Mouse (Mus musculus) midbrain, embryonic 14.5 days (tissue): Measurements from ENCODE around the gene Tmem258. TPM values are rescaled to one million over a fixed set of nuclear protein-coding genes. Genes with fewer than 3 reads are reported as not detected.

Source experiments
- ATAC-seq: fragments of 200-750 bp; cut with Nextera tagmentation; 2 replicates; pipeline ENCODE4 v1.8.0; 2017; ENCODE audit warnings: moderate number of reproducible peaks, moderate library complexity; ENCODE audit not compliant: low FRiP score, low TSS enrichment
- DNase-seq: peaks from one replicate; pipeline ENCODE4 v3.0.0-alpha.2; 2015
- H3K27ac ChIP-seq: fragments of 300-500 bp; sonication (generic); replicated peaks from 2 replicates; pipeline ENCODE4 v1.5.1; 2014; ENCODE audit warnings: mild to moderate bottlenecking, low read depth, low read length, moderate library complexity
- H3K27me3 ChIP-seq: fragments of 300-500 bp; sonication (generic); 2 replicates; pipeline ENCODE4 v1.6.1; 2014; ENCODE audit warnings: low read length, control low read depth, mixed read lengths; ENCODE audit not compliant: control insufficient read depth, insufficient read depth
- H3K36me3 ChIP-seq: fragments of 300-500 bp; sonication (generic); 2 replicates; pipeline ENCODE4 v1.6.1; 2014; ENCODE audit warnings: low read length, control low read depth; ENCODE audit not compliant: control insufficient read depth, insufficient read depth
- H3K4me1 ChIP-seq: fragments of 300-500 bp; sonication (generic); 2 replicates; pipeline ENCODE4 v1.6.1; 2014; ENCODE audit warnings: mild to moderate bottlenecking, antibody characterized with exemption, low read length, control low read depth; ENCODE audit not compliant: control insufficient read depth, insufficient read depth
- H3K4me2 ChIP-seq: fragments of 300-500 bp; sonication (generic); 2 replicates; pipeline ENCODE4 v1.6.1; 2014; ENCODE audit warnings: mild to moderate bottlenecking, low read length, moderate library complexity
- H3K4me3 ChIP-seq: fragments of 300-500 bp; sonication (generic); replicated peaks from 2 replicates; pipeline ENCODE4 v1.5.1; 2014; ENCODE audit warnings: low read depth, low read length
- H3K9ac ChIP-seq: fragments of 300-500 bp; sonication (generic); replicated peaks from 2 replicates; pipeline ENCODE4 v1.6.1; 2014; ENCODE audit warnings: mild to moderate bottlenecking, low read length, moderate library complexity
- H3K9me3 ChIP-seq: fragments of 300-500 bp; sonication (generic); 2 replicates; pipeline ENCODE4 v1.6.1; 2016; ENCODE audit warnings: low read length, control low read depth, mixed read lengths; ENCODE audit not compliant: control insufficient read depth
- WGBS: fragments of 180-500 bp; shearing (Covaris S2); extraction: QIAGEN DNeasy Blood & Tissue Kit; methylation state at CpG from one replicate; pipeline ENCODE4 v1.1.7; 2014; 5-methylcytosine and 5-hydroxymethylcytosine counted together
- polyA plus RNA-seq: library from polyadenylated mRNA; unstranded; fragments of >200 nt; fragmentation: Nextera tagmentation; extraction: Ambion mirVana; gene quantifications from 2 replicates; pipeline ENCODE4 v1.2.1, GENCODE M21; 2014

Gene Tmem258
- polyA plus RNA-seq, 1 experiment from 2014 or later = 363 TPM

DNA sequence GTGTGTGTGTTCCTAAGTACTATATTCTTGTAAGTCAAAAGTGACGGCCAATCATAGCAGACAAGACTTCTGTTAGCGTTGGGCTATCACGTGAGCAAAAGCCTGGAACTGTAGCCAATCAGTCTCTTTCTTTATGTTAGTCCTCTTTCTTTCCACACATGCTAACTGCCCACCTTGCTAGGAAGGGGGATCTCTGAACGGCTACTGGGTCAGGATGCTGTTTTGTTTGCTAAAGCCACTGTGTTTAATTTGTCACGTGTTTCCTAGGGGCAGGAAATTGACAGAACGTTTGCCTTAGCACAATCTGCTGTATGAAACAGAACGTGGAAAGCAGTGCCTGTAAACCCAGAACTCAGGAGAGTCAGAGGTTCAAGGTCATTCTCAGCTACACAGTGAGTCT is 21.7 kb upstream of the Tmem258 start:
- ATAC-seq = no peak

DNA sequence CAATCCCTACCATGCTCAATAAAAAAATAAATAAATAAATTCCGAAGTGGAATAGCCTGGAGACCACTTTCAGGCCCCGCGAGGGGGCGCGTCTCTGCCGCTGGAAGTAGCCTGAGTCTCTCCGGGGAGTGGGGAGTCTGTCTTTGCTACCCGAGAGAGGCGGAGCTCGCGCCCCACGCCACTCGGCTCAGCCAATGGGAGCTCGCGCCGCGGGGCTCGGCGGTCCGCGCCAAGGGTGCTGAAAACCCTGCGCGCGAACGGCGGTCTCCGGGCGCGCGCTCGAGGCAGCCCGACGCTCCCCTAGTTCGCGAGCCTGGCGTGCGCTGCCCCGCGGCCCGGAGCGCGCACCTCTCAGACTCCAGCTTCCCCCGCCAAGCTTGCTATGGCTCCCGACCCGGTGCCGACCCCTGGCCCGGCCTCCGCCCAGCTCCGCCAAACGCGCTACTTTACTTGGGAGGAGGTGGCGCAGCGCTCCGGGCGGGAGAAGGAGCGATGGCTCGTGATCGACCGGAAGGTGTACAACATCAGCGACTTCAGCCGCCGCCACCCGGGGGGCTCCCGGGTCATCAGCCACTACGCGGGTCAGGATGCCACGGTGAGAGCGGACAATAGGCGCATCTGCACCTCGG is 21.0 kb upstream of the Tmem258 start, which contains the start of gene Fads1:
Gene Fads1 (plus strand): TSS at position 219 of the 629 bp plus-strand sequence.
- Histone ChIP-seq H3K9me3 (no peaks in the 10 kb centered on the region), H3K4me2 (peak within 1 kb of the TSS; percentile 65), H3K9ac (peak within 1 kb of the TSS; percentile 92), H3K4me1 (peaks cover 16% of the 10 kb centered on the region), H3K27ac (peak within 1 kb of the TSS; percentile 96), H3K36me3 (peaks cover 28% of the 10 kb centered on the region), H3K4me3 (peak within 1 kb of the TSS; percentile 90), H3K27me3 (no peaks in the 10 kb centered on the region)
- DNase-seq = peak; percentile 99
- under 1% methylated on average over 70 of the region's 70 CpGs for WGBS
- peak; percentile 96 for ATAC-seq

More for the DNA sequence above, 21.7 kb upstream of the Tmem258 start:
- H3K27ac ChIP-seq = peak overlapping the region; percentile 96
- peak overlapping the region; percentile 90 for H3K4me3 ChIP-seq
- WGBS = 28% methylated on average over 7 of the region's 7 CpGs
- H3K4me1 ChIP-seq = peaks cover 16% of the 10 kb centered on the region
- peak; percentile 48 for DNase-seq
- H3K4me2 ChIP-seq = peak overlapping the region; percentile 65
- H3K9me3 ChIP-seq = no peaks in the 10 kb centered on the region
- H3K27me3 ChIP-seq = no peaks in the 10 kb centered on the region
- H3K36me3 ChIP-seq = peaks cover 22% of the 10 kb centered on the region
- H3K9ac ChIP-seq = peak overlapping the region; percentile 92; the same call in 1 of the 2 replicates

DNA sequence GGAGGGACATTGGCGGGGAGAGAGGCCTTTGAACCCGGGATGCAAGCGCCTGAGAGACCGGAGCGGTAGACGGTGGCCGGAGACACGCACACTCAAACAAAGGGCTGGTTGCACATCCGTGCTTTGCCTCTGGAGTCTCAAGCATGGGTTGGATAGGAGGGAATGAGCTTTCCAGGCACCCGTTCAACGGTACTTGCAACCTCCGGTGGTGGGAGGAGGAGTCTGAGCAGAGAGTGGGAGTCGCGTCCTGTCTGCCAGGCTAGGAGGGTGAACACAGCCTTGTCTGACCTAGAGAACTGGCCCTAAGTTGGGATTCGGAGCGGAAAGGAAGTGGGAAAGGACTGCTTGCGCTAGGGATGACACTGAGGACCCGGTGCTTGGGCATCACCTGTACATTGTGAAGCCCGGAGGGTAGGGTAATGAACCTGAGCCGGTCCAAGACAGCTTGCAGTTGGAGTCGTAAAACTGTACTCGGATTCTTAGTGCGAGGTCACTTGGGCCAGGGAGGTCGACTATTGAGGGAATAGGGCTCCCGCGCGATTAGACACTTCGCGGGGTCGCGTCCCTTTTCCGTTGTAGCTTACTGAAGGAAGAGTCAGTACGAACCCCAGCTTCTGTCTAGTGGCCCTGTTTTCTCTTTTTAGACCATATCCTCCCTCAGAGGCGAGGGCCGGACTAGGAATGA is 20.4 kb upstream of the Tmem258 start:
- whole genome bisulfite sequencing = under 1% methylated on average over 35 of the region's 35 CpGs
- peak; percentile 75 for ATAC-seq
- peak; percentile 86 for DNase-seq
- no peaks in the 10 kb centered on the region for H3K27me3 ChIP-seq
- H3K9me3 ChIP-seq = no peaks in the 10 kb centered on the region
- peaks cover 16% of the 10 kb centered on the region for H3K4me1 ChIP-seq
- peak overlapping the region; percentile 96 for H3K27ac ChIP-seq
- peaks cover 34% of the 10 kb centered on the region for H3K36me3 ChIP-seq
- H3K4me2 ChIP-seq = peak overlapping the region; percentile 65
- H3K4me3 ChIP-seq = peak overlapping the region; percentile 90
- peak overlapping the region; percentile 92 for H3K9ac ChIP-seq

GRCm38 (mm10) chr19:10184096-10184495 is 19.7 kb upstream of the Tmem258 start:
- ATAC-seq (no peak), DNase-seq (peak; percentile 69)
- Histone ChIP-seq H3K9me3 (no peaks in the 10 kb centered on the region), H3K36me3 (peaks cover 41% of the 10 kb centered on the region), H3K27me3 (no peaks in the 10 kb centered on the region), H3K27ac (peak overlapping the region; percentile 96), H3K4me1 (peaks cover 16% of the 10 kb centered on the region), H3K4me3 (peak overlapping the region; percentile 90), H3K4me2 (peak overlapping the region; percentile 65), H3K9ac (peak overlapping the region; percentile 92)
- 3% methylated on average over 12 of the region's 12 CpGs for WGBS

- DNase-seq (no peak), ATAC-seq (no peak)
- Histone ChIP-seq H3K27ac (no peak overlapping the region), H3K9ac (no peak overlapping the region; the same call in 1 of the 2 replicates), H3K36me3 (peaks cover 59% of the 10 kb centered on the region), H3K9me3 (no peaks in the 10 kb centered on the region), H3K4me2 (peak overlapping the region; percentile 9; the same call in 1 of the 2 replicates), H3K4me3 (no peak overlapping the region), H3K27me3 (no peaks in the 10 kb centered on the region), H3K4me1 (peaks cover 16% of the 10 kb centered on the region)
- 92% methylated on average over 3 of the region's 3 CpGs for WGBS
Measured at GRCm38 (mm10) chr19:10185876-10186275, 17.9 kb upstream of the Tmem258 start.

DNA sequence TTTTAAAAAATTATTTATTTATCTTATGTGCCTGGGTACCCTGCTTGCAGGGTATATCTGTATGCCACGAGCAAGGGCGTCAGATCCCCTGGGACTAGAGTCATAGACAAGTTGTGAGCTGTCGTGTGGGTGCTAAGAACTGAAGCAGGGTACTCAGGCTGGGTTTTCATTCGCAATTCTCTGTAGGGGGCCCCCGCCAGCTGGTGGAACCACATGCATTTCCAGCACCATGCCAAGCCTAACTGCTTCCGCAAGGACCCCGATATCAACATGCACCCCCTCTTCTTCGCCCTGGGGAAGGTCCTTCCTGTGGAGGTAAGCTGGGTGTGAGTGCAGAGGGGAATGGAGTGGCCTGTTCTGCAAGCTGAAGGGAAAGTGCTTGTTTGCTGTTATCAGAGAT is 17.2 kb upstream of the Tmem258 start:
- H3K4me1 ChIP-seq = peaks cover 16% of the 10 kb centered on the region
- no peaks in the 10 kb centered on the region for H3K9me3 ChIP-seq
- H3K36me3 ChIP-seq = peaks cover 66% of the 10 kb centered on the region
- no peak overlapping the region for H3K9ac ChIP-seq
- no peak overlapping the region for H3K4me3 ChIP-seq
- ATAC-seq (no peak), DNase-seq (no peak)
- H3K27ac ChIP-seq = no peak overlapping the region
- H3K4me2 ChIP-seq = no peak overlapping the region
- H3K27me3 ChIP-seq = no peaks in the 10 kb centered on the region
- whole genome bisulfite sequencing = 97% methylated on average over 8 of the region's 8 CpGs

DNA sequence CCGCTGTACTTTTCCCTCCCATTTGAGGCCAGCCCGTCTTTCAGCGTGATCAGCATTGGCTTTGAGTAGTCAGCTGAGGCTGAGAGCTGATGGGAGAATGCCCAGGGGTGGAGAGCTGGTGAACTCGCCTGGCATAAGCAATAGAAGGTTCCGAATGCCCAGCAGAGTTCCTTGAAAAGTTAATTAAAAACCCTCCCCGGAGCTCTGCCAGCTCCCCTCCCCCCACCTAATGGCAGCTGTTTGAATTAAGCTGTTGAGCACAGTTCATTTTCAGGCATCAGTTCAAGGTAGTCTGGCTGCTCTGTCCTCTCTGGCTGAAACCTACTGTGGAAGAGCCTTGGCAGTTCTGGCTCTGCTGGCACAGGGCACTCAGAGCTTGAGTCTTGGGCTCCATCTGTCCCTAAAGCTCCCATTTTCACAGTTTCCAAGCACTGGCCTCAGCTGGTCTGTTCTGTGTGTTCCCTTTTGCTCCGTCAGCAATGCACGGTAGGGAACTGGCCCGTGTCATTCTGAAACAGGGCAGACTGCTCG is 15.5 kb upstream of the Tmem258 start:
- H3K9ac ChIP-seq = no peak overlapping the region
- H3K4me2 ChIP-seq = no peak overlapping the region
- H3K9me3 ChIP-seq = no peaks in the 10 kb centered on the region
- H3K36me3 ChIP-seq = peaks cover 84% of the 10 kb centered on the region
- 70% methylated on average over 10 of the region's 10 CpGs for WGBS
- H3K27me3 ChIP-seq = no peaks in the 10 kb centered on the region
- DNase-seq (peak; percentile 59), ATAC-seq (no peak)
- no peak overlapping the region for H3K27ac ChIP-seq
- no peak overlapping the region for H3K4me3 ChIP-seq
- peaks cover 16% of the 10 kb centered on the region for H3K4me1 ChIP-seq

GRCm38 (mm10) chr19:10189022-10189421 is 14.8 kb upstream of the Tmem258 start:
- no peak overlapping the region for H3K9ac ChIP-seq
- ATAC-seq = no peak
- peaks cover 16% of the 10 kb centered on the region for H3K4me1 ChIP-seq
- 97% methylated on average over 6 of the region's 6 CpGs for WGBS
- no peak for DNase-seq
- no peaks in the 10 kb centered on the region for H3K27me3 ChIP-seq
- no peak overlapping the region for H3K4me2 ChIP-seq
- H3K9me3 ChIP-seq = no peaks in the 10 kb centered on the region
- H3K4me3 ChIP-seq = no peak overlapping the region
- H3K36me3 ChIP-seq = peaks cover 90% of the 10 kb centered on the region
- no peak overlapping the region for H3K27ac ChIP-seq
